Mouse (Mus musculus) lung, adult 2 months (tissue): ENCODE measurements around the gene Ipo13.

Experiments
- CTCF ChIP-seq: fragments of 200-500 bp; IDR thresholded peaks from 2 replicates; pipeline ENCODE4 v1.5.1; 2011; ENCODE audit warnings: mild to moderate bottlenecking, low read length, control low read depth; ENCODE audit not compliant: insufficient read depth
- POLR2A ChIP-seq: fragments of 200-500 bp; IDR thresholded peaks from 2 replicates; pipeline ENCODE4 v1.6.1; 2011; ENCODE audit warnings: low read depth, mild to moderate bottlenecking, control low read depth, low read length, borderline replicate concordance; ENCODE audit errors: extremely low read depth

DNA sequence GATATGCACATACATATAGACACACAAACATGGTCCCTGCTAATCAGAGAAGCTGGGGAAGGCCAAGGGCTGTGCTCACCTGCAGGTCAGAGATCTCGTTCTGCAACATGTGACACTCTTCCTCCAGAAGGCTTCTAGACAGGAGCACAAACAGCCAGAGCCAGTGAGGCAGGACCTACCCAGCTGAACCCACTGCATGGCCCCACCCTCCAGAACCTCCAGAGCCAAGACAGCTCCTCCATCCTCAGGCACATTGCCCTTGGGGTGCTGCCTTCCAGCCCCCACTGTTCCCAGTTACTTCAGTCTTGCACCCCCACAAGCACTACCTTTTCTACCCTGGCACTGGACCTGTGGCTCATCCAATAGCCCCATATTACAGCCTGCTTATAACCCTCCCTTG is 44.4 kb downstream of the Ipo13 start:
- TF ChIP-seq CTCF (no peak), POLR2A (no peak)
